Mouse (Mus musculus) liver, embryonic 14.5 days (tissue): ENCODE measurements around the gene B430306N03Rik.

Experiments
- CTCF ChIP-seq: IDR thresholded peaks from 2 replicates; pipeline ENCODE4 v1.5.1; 2016; ENCODE audit warnings: antibody characterized with exemption, low read depth, control low read depth
- EP300 ChIP-seq: IDR thresholded peaks from 2 replicates; pipeline ENCODE4 v1.6.1; 2016; ENCODE audit warnings: antibody characterized with exemption, low read depth

DNA sequence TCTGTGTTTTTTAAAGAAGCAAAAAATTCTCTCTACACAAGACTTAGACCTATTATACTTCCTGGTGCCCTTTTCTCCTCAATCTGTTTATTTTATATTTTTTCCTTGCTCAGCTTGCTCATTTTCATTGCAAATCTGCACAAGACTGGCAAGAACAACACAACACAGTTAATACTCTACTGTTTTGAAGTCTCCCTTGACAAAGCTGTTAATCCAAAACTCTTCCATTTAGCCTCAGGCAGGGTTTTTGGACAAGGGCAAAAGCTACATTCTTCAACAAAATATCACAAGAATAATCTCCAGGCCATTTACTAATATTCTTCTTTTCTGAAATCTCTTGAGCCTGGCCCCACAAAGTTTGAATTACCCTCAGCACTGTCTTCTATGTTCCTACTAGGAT, 55.7 kb downstream of the B430306N03Rik start:
- TF ChIP-seq CTCF, result no peak
- TF ChIP-seq EP300, result no peak
